Mouse (Mus musculus): ENCODE measurements around the gene B430305J03Rik. TPM values are rescaled to one million over a fixed set of nuclear protein-coding genes. Genes with fewer than 3 reads are reported as not detected.

Gene B430305J03Rik
- polyA plus RNA-seq, 1 experiment: 0.09 TPM

GRCm38 (mm10) chr3:61349433-61349832, 16.3 kb downstream of the B430305J03Rik start:
- Histone ChIP-seq H3K27me3 (ENCODE audit: control insufficient read depth, insufficient read depth, low read length) (no peaks in the 10 kb centered on the region), H3K27ac (ENCODE audit: insufficient read depth, low read depth, low read length) (no peak overlapping the region), H3K4me1 (ENCODE audit: control insufficient read depth, insufficient read depth, insufficient read length, low read length) (no peaks in the 10 kb centered on the region), H3K36me3 (ENCODE audit: control insufficient read depth, insufficient read depth, low read length) (no peaks in the 10 kb centered on the region), H3K4me3 (ENCODE audit: low read depth, low read length) (no peak overlapping the region)
- TF ChIP-seq POLR2A (IDR thresholded peaks at IDR 0.05; ENCODE audit: low read depth, low read length) (no peak), CTCF (IDR thresholded peaks at IDR 0.05; ENCODE audit: extremely low read depth, insufficient read length, insufficient replicate concordance, low read depth, low read length) (no peak)
- 53% methylated on average over 1 of the region's 1 CpGs for WGBS

DNA sequence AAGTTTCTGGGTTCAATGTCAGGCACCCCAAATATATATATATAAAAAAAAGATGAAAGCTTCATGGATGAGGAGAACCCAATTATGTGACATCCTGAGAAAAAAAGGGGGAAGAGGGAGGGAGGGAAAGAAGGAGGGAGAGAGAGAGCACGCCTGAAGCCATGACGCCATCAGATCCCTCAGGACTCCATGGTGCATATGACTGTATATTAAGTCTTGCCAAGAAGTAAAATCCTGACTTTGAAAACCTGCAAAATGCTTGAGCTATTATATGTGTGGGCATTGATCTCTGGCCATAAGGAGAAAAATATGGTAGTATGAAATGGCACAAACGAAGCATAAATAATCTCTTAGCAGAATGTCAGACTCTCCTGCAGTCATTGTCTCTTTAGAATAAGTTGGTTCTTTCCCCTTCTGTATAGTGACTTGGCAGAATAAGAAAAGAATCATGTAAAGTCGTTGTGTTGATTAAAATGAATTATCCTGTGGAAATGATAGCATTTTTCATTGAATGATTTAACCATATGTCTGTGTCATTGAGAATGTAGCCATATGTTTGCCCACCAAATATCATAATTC, 17.6 kb downstream of the B430305J03Rik start:
- WGBS: 79% methylated on average over 4 of the region's 4 CpGs
- H3K4me3 ChIP-seq (ENCODE audit: low read depth, low read length): no peak overlapping the region
- no peaks in the 10 kb centered on the region for H3K4me1 ChIP-seq (ENCODE audit: control insufficient read depth, insufficient read depth, insufficient read length, low read length)
- TF ChIP-seq CTCF (IDR thresholded peaks at IDR 0.05; ENCODE audit: extremely low read depth, insufficient read length, insufficient replicate concordance, low read depth, low read length) (no peak), POLR2A (IDR thresholded peaks at IDR 0.05; ENCODE audit: low read depth, low read length) (no peak)
- H3K36me3 ChIP-seq (ENCODE audit: control insufficient read depth, insufficient read depth, low read length): no peaks in the 10 kb centered on the region
- H3K27ac ChIP-seq (ENCODE audit: insufficient read depth, low read depth, low read length): no peak overlapping the region
- H3K27me3 ChIP-seq (ENCODE audit: control insufficient read depth, insufficient read depth, low read length): no peaks in the 10 kb centered on the region

DNA sequence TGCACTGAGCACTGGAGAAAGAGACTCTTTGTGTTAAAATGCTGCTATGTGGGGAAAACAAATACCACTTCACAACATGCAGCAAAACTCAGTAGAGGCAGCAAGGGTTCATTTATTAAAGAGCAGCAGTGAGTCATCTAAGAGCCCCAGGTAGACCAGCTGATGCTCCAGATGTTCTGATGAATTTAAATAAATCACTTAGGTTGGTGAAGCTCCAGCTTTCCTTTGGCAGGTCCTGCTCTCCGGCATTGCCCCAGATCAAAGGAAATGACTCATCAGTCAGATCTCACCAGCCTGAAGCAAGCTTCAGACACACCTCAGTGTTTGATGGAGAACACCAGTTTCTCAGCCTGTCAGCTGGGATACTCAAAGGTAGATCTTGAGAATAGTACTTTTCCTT, 20.1 kb downstream of the B430305J03Rik start:
- Histone ChIP-seq H3K36me3 (ENCODE audit: control insufficient read depth, insufficient read depth, low read length) (no peaks in the 10 kb centered on the region), H3K4me1 (ENCODE audit: control insufficient read depth, insufficient read depth, insufficient read length, low read length) (no peaks in the 10 kb centered on the region), H3K4me3 (ENCODE audit: low read depth, low read length) (no peak overlapping the region), H3K27ac (ENCODE audit: insufficient read depth, low read depth, low read length) (no peak overlapping the region), H3K27me3 (ENCODE audit: control insufficient read depth, insufficient read depth, low read length) (no peaks in the 10 kb centered on the region)
- 0% methylated on average over 1 of the region's 1 CpGs for WGBS
- TF ChIP-seq POLR2A (IDR thresholded peaks at IDR 0.05; ENCODE audit: low read depth, low read length): no peak
- no peak for TF ChIP-seq CTCF (IDR thresholded peaks at IDR 0.05; ENCODE audit: extremely low read depth, insufficient read length, insufficient replicate concordance, low read depth, low read length)

GRCm38 (mm10) chr3:61344031-61344430, 21.7 kb downstream of the B430305J03Rik start:
- H3K36me3 ChIP-seq (ENCODE audit: control insufficient read depth, insufficient read depth, low read length): no peaks in the 10 kb centered on the region
- WGBS: 35% methylated on average over 7 of the region's 7 CpGs
- H3K27ac ChIP-seq (ENCODE audit: insufficient read depth, low read depth, low read length): no peak overlapping the region
- TF ChIP-seq CTCF (IDR thresholded peaks at IDR 0.05; ENCODE audit: extremely low read depth, insufficient read length, insufficient replicate concordance, low read depth, low read length): no peak
- TF ChIP-seq POLR2A (IDR thresholded peaks at IDR 0.05; ENCODE audit: low read depth, low read length): no peak
- H3K4me1 ChIP-seq (ENCODE audit: control insufficient read depth, insufficient read depth, insufficient read length, low read length): peaks cover 2% of the 10 kb centered on the region; the same call in 1 of the 2 replicates
- no peaks in the 10 kb centered on the region for H3K27me3 ChIP-seq (ENCODE audit: control insufficient read depth, insufficient read depth, low read length)
- no peak overlapping the region for H3K4me3 ChIP-seq (ENCODE audit: low read depth, low read length)

DNA sequence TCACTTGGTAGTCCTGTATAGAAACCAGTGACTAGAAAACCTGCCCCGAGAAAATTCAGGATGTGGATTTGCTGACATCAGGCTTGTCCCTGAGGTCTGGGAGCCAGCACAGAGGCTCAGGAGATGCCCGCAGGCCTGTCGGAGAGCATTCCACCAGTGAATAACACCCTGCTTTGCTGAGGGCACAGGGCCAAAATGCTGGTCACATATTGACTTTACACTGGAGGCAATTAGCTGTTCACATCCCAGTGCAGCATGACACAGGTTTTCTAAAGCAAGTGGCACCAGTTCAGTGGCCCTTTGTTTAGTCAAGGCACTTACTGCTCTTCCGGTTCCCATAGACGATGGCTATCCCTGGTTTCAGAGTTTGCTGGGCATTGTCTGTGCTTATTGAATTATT, 25.4 kb downstream of the B430305J03Rik start:
- H3K36me3 ChIP-seq (ENCODE audit: control insufficient read depth, insufficient read depth, low read length): no peaks in the 10 kb centered on the region
- peaks cover 12% of the 10 kb centered on the region; the same call in 1 of the 2 replicates for H3K4me1 ChIP-seq (ENCODE audit: control insufficient read depth, insufficient read depth, insufficient read length, low read length)
- TF ChIP-seq POLR2A (IDR thresholded peaks at IDR 0.05; ENCODE audit: low read depth, low read length) (no peak), CTCF (IDR thresholded peaks at IDR 0.05; ENCODE audit: extremely low read depth, insufficient read length, insufficient replicate concordance, low read depth, low read length) (no peak)
- H3K4me3 ChIP-seq (ENCODE audit: low read depth, low read length): no peak overlapping the region
- WGBS: 77% methylated on average over 5 of the region's 5 CpGs
- no peaks in the 10 kb centered on the region for H3K27me3 ChIP-seq (ENCODE audit: control insufficient read depth, insufficient read depth, low read length)
- peak overlapping the region; percentile 28 for H3K27ac ChIP-seq (ENCODE audit: insufficient read depth, low read depth, low read length)

GRCm38 (mm10) chr3:61337230-61337629, 28.5 kb downstream of the B430305J03Rik start:
- no peak for TF ChIP-seq CTCF (IDR thresholded peaks at IDR 0.05; ENCODE audit: extremely low read depth, insufficient read length, insufficient replicate concordance, low read depth, low read length)
- no peak for TF ChIP-seq POLR2A (IDR thresholded peaks at IDR 0.05; ENCODE audit: low read depth, low read length)
- Histone ChIP-seq H3K27me3 (ENCODE audit: control insufficient read depth, insufficient read depth, low read length) (no peaks in the 10 kb centered on the region), H3K27ac (ENCODE audit: insufficient read depth, low read depth, low read length) (no peak overlapping the region), H3K36me3 (ENCODE audit: control insufficient read depth, insufficient read depth, low read length) (no peaks in the 10 kb centered on the region), H3K4me3 (ENCODE audit: low read depth, low read length) (no peak overlapping the region), H3K4me1 (ENCODE audit: control insufficient read depth, insufficient read depth, insufficient read length, low read length) (peaks cover 12% of the 10 kb centered on the region; the same call in 1 of the 2 replicates)
- 73% methylated on average over 3 of the region's 3 CpGs for WGBS

GRCm38 (mm10) chr3:61336205-61336604, 29.5 kb downstream of the B430305J03Rik start:
- H3K36me3 ChIP-seq (ENCODE audit: control insufficient read depth, insufficient read depth, low read length): no peaks in the 10 kb centered on the region
- 0 out of 2 replicates have a peak overlapping the region, but pooled peaks have one; percentile 25 for H3K27ac ChIP-seq (ENCODE audit: insufficient read depth, low read depth, low read length)
- H3K4me3 ChIP-seq (ENCODE audit: low read depth, low read length): no peak overlapping the region
- TF ChIP-seq POLR2A (IDR thresholded peaks at IDR 0.05; ENCODE audit: low read depth, low read length): no peak
- no peak for TF ChIP-seq CTCF (IDR thresholded peaks at IDR 0.05; ENCODE audit: extremely low read depth, insufficient read length, insufficient replicate concordance, low read depth, low read length)
- 16% methylated on average over 2 of the region's 2 CpGs for WGBS
- H3K27me3 ChIP-seq (ENCODE audit: control insufficient read depth, insufficient read depth, low read length): no peaks in the 10 kb centered on the region
- H3K4me1 ChIP-seq (ENCODE audit: control insufficient read depth, insufficient read depth, insufficient read length, low read length): peaks cover 15% of the 10 kb centered on the region; the same call in 1 of the 2 replicates
